Mouse (Mus musculus) E14TG2a.4 (cell line): ENCODE measurements around the gene Hus1b.

ENCODE experiments used
- H3K27me3 ChIP-seq: 2 replicates; pipeline ENCODE4 v1.6.1; 2014; ENCODE audit warnings: low read length, control low read depth; ENCODE audit not compliant: insufficient read depth
- H3K36me3 ChIP-seq: 2 replicates; pipeline ENCODE4 v1.6.1; 2014; ENCODE audit warnings: low read length, control low read depth; ENCODE audit not compliant: insufficient read depth
- H3K4me1 ChIP-seq: replicated peaks from 2 replicates; pipeline ENCODE4 v1.6.1; 2014; ENCODE audit warnings: low read depth, low read length, control low read depth
- H3K4me3 ChIP-seq: replicated peaks from 2 replicates; pipeline ENCODE4 v1.5.1; 2014; ENCODE audit warnings: mild to moderate bottlenecking, low read length
- H3K9me3 ChIP-seq: 2 replicates; pipeline ENCODE4 v1.6.1; 2014; ENCODE audit warnings: low read length, control low read depth
- CTCF ChIP-seq: conservative IDR thresholded peaks from 2 replicates; pipeline ENCODE4 v1.5.1; 2014; ENCODE audit warnings: low read length
- NANOG ChIP-seq: IDR thresholded peaks from 2 replicates; pipeline ENCODE4 v1.6.1; 2014; ENCODE audit warnings: borderline replicate concordance, low read length, mixed read lengths
- POU5F1 ChIP-seq: IDR thresholded peaks from 2 replicates; pipeline ENCODE4 v1.6.1; 2014; ENCODE audit warnings: low read length, borderline replicate concordance

Hus1b gene

DNA sequence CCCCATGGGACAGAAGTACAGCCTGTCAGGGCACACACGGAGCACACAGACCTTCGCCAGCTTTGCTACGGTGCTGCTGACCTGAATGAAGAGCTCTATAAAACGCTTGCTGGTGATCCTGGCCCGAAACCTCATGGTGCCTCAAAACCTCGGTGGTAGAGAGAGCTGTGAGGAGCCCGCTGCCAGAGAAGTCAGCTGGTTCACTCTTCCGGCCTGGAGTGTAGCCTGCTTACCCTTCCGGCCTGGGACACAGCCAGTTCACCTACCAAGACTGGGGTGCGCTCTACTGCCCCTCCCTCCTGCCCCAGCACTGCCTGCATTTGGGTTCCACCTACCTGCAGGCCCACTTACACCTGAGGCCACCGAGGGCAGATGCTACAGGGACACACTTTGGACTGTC, at the start of gene Hus1b:
Gene Hus1b, minus strand, starts transcription at position 220 of the 400 bp plus-strand sequence.
- Histone ChIP-seq H3K4me3 (peak within 1 kb of the TSS; percentile 81), H3K9me3 (no peaks in the 10 kb centered on the region), H3K4me1 (peaks cover 11% of the 10 kb centered on the region; the same call in 1 of the 2 replicates), H3K27me3 (no peaks in the 10 kb centered on the region), H3K36me3 (no peaks in the 10 kb centered on the region)
- TF ChIP-seq CTCF (no peak), NANOG (no peak), POU5F1 (peak; percentile 18; the same call in 1 of the 2 replicates)

DNA sequence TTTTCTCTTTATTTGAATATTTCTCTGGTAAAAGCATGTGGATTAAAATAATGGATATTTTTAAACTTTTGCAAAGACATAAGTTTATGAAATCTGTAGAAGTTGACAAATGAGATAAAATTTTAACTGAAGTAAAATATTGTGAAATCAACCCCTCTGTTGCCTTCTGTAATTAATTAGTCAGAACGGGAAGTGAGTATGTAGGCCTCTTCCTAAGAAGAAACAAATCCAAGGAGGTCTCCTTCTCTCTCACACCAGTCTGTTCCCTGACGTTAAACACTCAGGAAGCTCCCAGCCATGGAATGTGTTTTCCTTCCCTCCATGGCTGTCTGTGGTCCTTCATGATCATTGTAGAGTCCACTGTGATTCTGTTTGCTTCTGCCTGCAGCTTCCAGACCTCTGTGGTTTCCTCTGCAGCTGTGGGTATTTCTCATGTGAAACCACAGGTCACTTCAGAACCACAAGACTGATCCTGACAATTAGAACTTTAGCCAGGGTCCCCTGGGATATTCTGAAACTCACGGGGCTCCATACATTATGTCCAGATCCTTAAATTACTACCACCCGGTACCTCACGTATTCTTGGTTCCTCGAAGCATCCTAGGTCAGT, 46.8 kb upstream of the Hus1b start:
- no peak for TF ChIP-seq POU5F1
- TF ChIP-seq NANOG: no peak
- TF ChIP-seq CTCF: no peak
- H3K9me3 ChIP-seq: no peaks in the 10 kb centered on the region
- H3K4me1 ChIP-seq: 0 out of 2 replicates have a peak, but pooled peaks cover 4% of the 10 kb centered on the region

DNA sequence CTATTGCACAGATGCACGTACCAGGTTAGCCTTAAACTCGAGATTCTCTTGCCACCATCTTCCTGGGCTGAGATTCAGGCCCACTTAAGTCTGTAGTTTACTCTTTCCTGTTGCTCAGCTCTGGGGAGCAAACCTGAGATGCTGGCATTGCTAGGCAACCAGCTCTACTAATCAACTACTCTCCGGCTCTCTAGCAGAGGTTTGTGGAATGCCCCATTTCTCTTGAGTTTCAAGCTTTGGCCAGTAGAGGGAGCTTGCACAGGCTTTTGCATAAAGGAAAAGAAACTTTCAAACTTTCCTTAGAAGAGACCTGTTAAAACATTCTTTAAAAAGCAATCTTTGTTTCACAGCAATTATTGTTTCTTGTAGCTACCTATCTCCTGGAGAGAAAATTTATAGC, 46.3 kb upstream of the Hus1b start:
- H3K27me3 ChIP-seq: peaks cover 5% of the 10 kb centered on the region; the same call in 1 of the 2 replicates
- H3K9me3 ChIP-seq: no peaks in the 10 kb centered on the region
- no peaks in the 10 kb centered on the region for H3K36me3 ChIP-seq
- H3K4me3 ChIP-seq: no peak overlapping the region
- peak; percentile 89 for TF ChIP-seq CTCF
- no peak for TF ChIP-seq POU5F1
- H3K4me1 ChIP-seq: 0 out of 2 replicates have a peak, but pooled peaks cover 4% of the 10 kb centered on the region

More for the DNA sequence above, 46.8 kb upstream of the Hus1b start:
- Histone ChIP-seq H3K36me3 (no peaks in the 10 kb centered on the region), H3K4me3 (no peak overlapping the region), H3K27me3 (peaks cover 5% of the 10 kb centered on the region; the same call in 1 of the 2 replicates)

- Histone ChIP-seq H3K27me3 (peaks cover 5% of the 10 kb centered on the region; the same call in 1 of the 2 replicates), H3K4me3 (no peak overlapping the region), H3K9me3 (peaks cover 6% of the 10 kb centered on the region; the same call in 1 of the 2 replicates), H3K4me1 (0 out of 2 replicates have a peak, but pooled peaks cover 4% of the 10 kb centered on the region), H3K36me3 (no peaks in the 10 kb centered on the region)
- TF ChIP-seq NANOG: no peak
- TF ChIP-seq POU5F1: no peak
- TF ChIP-seq CTCF: no peak
These were observed 42.7 kb upstream of the Hus1b start for GRCm38 (mm10) chr13:30990233-30990632.

DNA sequence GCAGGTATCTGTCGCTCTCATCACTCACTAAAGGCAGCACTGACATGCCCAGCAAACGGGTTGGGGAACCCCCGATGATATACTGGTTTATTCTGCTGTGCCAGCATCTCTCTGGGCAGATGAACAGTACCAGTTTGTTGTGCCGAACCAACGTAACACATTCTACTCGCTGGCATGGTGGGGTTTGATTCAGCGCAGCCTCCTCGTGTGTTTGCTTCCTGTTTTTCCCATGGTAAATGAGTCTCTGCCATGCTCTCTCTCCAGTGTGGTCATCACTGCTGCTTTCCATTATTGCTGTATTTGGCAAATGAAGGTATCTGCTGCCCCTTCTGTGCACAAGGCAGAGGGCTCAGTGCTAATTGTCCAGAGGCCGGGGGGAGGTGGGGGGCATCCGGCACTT, 42.2 kb upstream of the Hus1b start:
- Histone ChIP-seq H3K36me3 (no peaks in the 10 kb centered on the region), H3K4me3 (no peak overlapping the region), H3K4me1 (0 out of 2 replicates have a peak, but pooled peaks cover 4% of the 10 kb centered on the region), H3K9me3 (peaks cover 6% of the 10 kb centered on the region; the same call in 1 of the 2 replicates), H3K27me3 (peaks cover 5% of the 10 kb centered on the region; the same call in 1 of the 2 replicates)
- no peak for TF ChIP-seq POU5F1
- no peak for TF ChIP-seq NANOG
- no peak for TF ChIP-seq CTCF

DNA sequence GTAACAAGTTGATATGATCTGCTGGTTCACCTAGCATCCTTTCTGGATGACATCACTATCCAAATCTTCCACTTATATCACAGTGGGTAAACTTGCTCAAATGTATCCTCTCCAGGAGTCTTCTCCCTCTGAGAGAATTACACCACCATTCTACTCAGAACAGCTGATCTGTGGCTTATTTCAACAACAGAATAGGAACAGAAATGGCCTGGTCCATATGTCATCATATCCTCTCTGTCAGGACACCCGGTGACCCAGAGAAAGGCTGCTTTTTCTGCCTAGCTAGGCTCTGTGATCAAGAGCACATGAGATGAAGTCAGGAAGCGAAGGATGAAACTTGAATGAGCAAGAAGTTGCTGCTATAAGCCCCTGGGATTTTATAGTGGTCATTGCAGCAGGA, 40.1 kb upstream of the Hus1b start:
- H3K27me3 ChIP-seq: peaks cover 5% of the 10 kb centered on the region; the same call in 1 of the 2 replicates
- H3K4me3 ChIP-seq: no peak overlapping the region
- TF ChIP-seq POU5F1: no peak
- no peak for TF ChIP-seq NANOG
- H3K9me3 ChIP-seq: peaks cover 6% of the 10 kb centered on the region; the same call in 1 of the 2 replicates
- 0 out of 2 replicates have a peak, but pooled peaks cover under 1% of the 10 kb centered on the region for H3K4me1 ChIP-seq
- H3K36me3 ChIP-seq: no peaks in the 10 kb centered on the region

DNA sequence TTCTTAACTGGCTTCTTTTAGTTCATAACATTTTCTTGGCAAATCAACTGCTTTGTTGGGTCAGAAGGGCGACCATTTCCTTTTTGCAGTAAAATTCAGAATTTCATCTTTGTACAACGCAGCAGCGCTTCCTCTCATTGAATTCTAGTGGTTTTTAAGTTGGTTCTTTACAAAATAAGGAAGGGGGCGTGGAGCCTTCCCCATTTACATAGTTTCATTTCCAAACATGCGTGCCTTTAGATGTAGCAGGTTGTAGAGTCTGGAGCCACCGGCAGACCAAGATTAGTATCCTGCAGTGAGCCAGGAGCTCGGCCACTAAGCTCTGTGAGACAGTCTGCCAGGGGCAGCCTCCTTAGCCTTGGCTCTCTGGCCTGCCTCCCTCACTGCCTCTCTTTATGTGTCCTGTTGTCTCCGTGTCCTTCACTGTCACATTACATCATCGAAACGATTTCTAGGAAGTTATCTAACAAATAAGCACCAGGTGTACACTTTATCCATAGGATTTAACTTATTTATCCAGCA, 39.4 kb upstream of the Hus1b start:
- Histone ChIP-seq H3K36me3 (no peaks in the 10 kb centered on the region), H3K4me3 (no peak overlapping the region), H3K4me1 (no peaks in the 10 kb centered on the region), H3K9me3 (peaks cover 6% of the 10 kb centered on the region; the same call in 1 of the 2 replicates), H3K27me3 (peaks cover 5% of the 10 kb centered on the region; the same call in 1 of the 2 replicates)
- TF ChIP-seq POU5F1: no peak
- no peak for TF ChIP-seq CTCF
- no peak for TF ChIP-seq NANOG

DNA sequence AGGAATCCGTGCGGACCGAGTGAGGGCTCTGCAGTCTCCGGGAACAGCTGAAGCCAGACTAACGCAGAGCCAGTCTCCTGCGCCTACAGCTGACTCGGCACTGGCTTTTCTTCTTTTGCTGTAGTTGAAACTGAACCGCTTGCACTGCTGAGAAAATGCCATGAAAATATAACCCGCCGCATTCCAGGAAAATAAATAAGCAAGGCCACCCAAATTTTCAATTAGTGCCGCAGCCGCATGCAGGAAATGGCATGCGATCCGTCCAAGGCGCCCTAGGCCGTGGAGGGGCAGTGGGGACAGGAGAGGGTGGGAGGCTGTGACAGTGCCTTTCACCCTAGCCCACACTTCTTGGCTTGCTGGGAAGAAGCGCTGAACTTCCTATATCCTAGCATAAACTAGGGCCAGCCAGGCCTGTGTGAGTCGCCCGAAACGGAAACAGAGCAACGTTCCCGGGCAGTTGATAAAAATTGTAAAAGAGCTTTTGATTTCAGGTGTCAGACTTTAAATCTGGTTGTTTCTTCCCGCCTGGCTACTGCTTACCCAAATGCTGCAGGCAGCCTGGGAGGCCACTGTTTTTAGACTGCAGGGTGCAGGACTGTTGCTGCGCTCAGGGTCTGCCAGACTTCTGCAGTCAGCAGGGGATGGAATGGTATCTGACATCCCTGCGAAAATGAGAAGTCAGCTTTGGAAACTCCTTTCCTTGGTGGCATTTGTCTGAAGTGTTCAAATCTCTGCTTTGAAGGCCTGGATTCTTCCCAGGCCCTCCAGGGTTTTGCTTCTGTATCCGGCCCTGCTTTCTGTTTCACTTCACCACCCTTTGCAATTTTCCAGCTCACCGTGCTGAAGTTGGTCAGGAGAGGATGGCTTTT, 38.3 kb upstream of the Hus1b start:
- Histone ChIP-seq H3K4me1 (no peaks in the 10 kb centered on the region), H3K27me3 (no peaks in the 10 kb centered on the region), H3K36me3 (no peaks in the 10 kb centered on the region), H3K4me3 (peak overlapping the region; percentile 73), H3K9me3 (peaks cover 6% of the 10 kb centered on the region; the same call in 1 of the 2 replicates)
- no peak for TF ChIP-seq NANOG
- TF ChIP-seq CTCF: no peak
- TF ChIP-seq POU5F1: no peak
